Mouse (Mus musculus) embryonic stem cell, embryonic (primary cell): ENCODE measurements around the gene Ccdc187.

Experiments
- CTCF ChIA-PET, 4 experiments: fragments of 300-600 bp in 2 of 4; fragments of 350-600 bp in 2 of 4; sonication (Branson Sonifier 250); formaldehyde crosslinking; loops; one replicate each; lab custom pipeline; 2022; ENCODE audit warnings: inconsistent platforms in 2 of 4; lab: Charles Lee
- POLR2A ChIA-PET, 4 experiments: fragments of 300-600 bp in 2 of 4; fragments of 350-600 bp in 2 of 4; sonication (Branson Sonifier 250); formaldehyde crosslinking; loops; one replicate each; lab custom pipeline; 2022; ENCODE audit warnings: antibody characterized with exemption in 4 of 4, inconsistent platforms in 1 of 4; lab: Charles Lee

Gene Ccdc187

DNA sequence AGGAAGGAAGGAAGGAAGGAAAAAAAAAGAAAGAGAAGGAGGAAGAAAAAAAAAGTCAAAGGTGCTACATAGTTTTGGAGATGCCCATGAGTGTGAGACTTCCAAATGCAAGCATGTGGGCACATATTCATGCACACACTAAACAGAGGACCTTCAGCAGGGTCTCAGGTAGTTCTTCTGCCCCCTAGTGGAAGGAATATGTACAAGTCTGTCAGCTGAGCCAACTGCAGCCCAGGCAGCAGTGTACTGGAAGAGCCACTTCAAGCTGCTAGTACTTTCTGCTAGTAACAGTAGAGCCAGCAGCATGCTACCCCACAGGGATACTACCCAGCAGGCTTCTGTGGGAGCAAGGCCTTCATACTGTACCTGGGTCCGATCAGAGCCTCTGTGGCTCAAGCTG, 66.6 kb downstream of the Ccdc187 start:
- ChIA-PET CTCF (interaction anchor here (0.5 to 2.6 kb wide), 26 partner anchors 9 to 1739 kb away, joined by 3 to 32 read pairs (median 3); partner anchors contain the start of gene Qsox2 (in 2 of the 4)), POLR2A (interaction anchor here in 3 of 4 experiments (0.8 to 2.2 kb wide), 4 partner anchors 9 to 74 kb away, joined by 4 to 9 read pairs (median 5); partner anchors contain the start of gene Qsox2 (in 2 of the 3))

DNA sequence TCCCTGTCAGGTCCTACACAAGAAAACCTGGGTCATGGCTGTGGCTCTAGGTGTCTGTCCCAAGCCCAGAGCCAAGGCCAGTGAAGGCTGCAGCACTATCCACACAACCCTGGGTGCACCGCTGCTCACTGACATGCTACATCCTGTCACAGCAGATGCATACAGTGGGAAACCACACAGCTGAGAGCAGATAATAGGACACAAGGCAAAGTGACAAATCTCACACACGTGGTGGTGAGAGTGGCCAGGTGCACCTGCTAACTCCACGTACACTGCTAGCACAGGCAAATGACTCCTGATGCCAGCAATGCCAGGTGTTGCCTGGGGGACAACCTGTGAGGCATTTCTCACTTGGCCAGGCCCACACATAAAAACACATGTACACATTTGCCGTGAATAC, 69.1 kb downstream of the Ccdc187 start:
- POLR2A ChIA-PET: interaction anchor here in 1 of 4 experiments (0.6 kb wide), 1 partner anchor 91 kb away, joined by 3 read pairs; no protein-coding TSS in a partner anchor
- CTCF ChIA-PET: interaction anchor here in 2 of 4 experiments (1.1 to 2.3 kb wide), 5 partner anchors 9 to 72 kb away, joined by 3 to 7 read pairs (median 4); no protein-coding TSS in a partner anchor

DNA sequence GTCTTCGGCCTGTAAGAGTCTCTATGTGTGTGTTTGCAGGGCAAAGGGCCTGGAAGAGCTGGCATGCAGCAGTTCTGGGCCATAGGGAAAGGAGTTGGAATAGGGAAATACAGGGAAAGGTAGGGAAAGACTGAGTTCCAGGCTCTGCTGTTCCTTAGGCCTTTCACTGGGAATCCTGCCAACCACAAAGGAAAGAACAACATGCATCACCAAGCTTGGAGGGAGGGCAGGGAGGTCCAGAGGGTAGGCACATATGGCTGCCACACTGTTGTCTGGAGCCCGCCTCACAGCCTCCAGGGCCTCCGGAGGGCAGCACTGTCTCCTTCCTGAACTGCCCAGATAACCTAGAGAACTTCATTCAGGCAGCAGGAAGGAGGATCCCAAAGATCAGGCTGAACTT, 70.4 kb downstream of the Ccdc187 start:
- ChIA-PET CTCF (interaction anchor here in 3 of 4 experiments (0.5 to 2.3 kb wide), 4 partner anchors 8 to 945 kb away, joined by 3 to 7 read pairs (median 3); no protein-coding TSS in a partner anchor), POLR2A (no interaction called here)

DNA sequence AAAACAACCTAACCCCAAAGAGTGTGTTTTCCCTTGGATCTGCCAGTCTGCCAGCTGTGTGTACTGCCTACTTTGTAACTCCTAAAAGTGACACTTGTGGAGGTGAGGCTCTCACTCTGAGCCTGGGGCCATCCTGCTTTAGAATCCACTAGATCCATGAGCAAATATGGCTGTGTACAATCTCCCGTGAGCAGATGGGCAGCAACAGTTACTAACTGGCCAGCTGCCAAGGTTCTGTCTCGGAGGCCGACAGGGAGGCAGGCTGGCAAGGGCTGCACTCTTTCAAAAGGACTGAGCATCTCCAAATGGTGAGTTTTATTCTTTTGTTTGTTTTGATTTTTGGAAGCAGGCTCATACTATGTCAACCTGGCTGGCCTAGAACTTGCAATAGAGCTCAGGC, 79.8 kb downstream of the Ccdc187 start:
- POLR2A ChIA-PET: interaction anchor here in 1 of 4 experiments (1.0 kb wide), 1 partner anchor 21 kb away, joined by 3 read pairs; no protein-coding TSS in a partner anchor
- CTCF ChIA-PET: no interaction called here

DNA sequence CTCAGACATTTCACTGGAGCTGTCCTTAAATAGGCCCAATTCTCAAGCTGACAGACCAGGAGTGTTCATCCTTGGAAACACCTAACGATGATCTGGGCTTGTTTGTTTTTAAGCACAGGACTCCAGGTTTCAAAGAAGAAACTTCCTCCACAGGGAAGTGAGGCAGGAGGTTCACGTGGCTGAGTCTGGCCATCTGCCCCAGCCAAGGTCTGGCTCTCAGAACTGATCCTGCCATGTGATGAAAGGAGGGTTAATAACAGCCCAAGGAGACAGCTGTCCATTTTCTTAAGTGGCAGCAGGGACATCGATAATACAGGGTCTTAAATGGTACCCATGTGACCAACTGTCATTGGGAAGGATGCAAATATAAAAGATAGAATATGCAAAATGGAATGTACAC, 84.8 kb downstream of the Ccdc187 start:
- ChIA-PET POLR2A (no interaction called here), CTCF (no interaction called here)

DNA sequence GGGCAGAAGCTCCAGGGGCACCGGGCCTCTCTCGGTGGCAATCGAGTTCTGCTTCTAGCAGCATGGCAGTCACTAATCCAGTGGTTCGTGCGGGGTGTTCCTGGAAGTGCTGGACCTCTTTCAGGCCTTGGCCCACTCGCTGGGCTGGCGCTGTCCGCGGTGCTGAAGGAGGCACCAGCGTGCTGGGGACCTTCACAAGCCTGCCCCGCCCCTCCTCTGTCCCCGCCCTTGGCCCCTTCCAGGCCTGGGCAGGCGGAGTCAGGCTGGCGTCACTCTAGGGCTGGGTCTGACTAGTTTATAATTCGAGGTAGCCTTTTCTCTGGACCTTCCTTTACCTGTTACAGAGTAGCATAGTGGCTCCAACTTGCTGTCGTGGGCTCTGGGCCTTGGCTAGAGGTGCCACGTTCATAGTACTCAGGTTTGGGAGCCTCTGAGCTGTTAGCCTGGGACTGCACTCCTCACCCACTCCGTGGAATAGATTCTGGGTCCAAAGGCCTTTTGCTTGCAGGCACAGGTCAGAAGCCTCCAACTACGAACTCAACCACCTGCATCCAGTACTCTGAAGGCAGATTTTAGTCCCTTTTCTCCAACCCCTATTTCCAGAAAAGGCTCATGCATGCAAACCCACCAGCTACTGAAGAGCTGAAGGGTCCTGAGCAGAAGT, 86.1 kb downstream of the Ccdc187 start, which contains the start of gene Lhx3:
Gene Lhx3 (minus strand): TSS at position 164 of the 664 bp plus-strand sequence.
- ChIA-PET POLR2A (interaction anchor here in 3 of 4 experiments (0.6 to 1.5 kb wide), 4 partner anchors 14 to 34 kb away, joined by 3 to 7 read pairs (median 5); partner anchors contain the start of gene Qsox2 (in 2 of the 3)), CTCF (no interaction called here)

- ChIA-PET POLR2A (interaction anchor here in 2 of 4 experiments (0.6 to 1.5 kb wide), 4 partner anchors 15 to 34 kb away, joined by 3 to 7 read pairs (median 4); partner anchors contain the start of gene Qsox2 (in 1 of the 2)), CTCF (interaction anchor here in 1 of 4 experiments (1.3 kb wide), 1 partner anchor 25 kb away, joined by 4 read pairs; no protein-coding TSS in a partner anchor)
Observed at GRCm38 (mm10) chr2:26207559-26207958, 86.8 kb downstream of the Ccdc187 start.

GRCm38 (mm10) chr2:26205761-26206160, 88.6 kb downstream of the Ccdc187 start:
- ChIA-PET CTCF (interaction anchor here in 2 of 4 experiments (1.2 to 2.9 kb wide), 2 partner anchors 23 to 52 kb away, joined by 3 to 7 read pairs; no protein-coding TSS in a partner anchor), POLR2A (interaction anchor here in 3 of 4 experiments (0.5 to 1.1 kb wide), 7 partner anchors 11 to 822 kb away, joined by 3 to 5 read pairs (median 3); partner anchors contain the start of genes Dnlz (in 1 of the 3), Qsox2 (in 1 of the 3) and Traf2 (in 1 of the 3))

DNA sequence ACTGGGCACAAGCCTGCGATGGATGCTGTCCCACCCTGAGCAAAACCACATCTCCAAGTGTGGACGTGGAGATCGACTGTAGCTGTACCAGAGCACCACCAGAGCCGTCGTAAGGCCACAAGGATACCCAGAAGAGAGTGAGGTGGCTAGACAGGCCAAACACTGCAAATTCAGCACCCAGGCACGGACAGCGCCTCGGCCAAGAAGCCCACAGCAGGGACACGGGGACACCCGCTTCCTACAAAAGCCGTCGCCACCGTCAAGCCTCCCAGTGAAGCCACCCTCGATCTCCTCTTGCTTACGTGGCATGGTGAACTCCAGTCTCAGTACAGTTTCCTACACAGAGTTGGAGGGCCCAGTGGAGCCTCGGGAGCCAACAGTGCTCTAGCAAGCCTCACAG, 89.2 kb downstream of the Ccdc187 start:
- POLR2A ChIA-PET: interaction anchor here in 1 of 4 experiments (0.6 to 1.1 kb wide), 4 partner anchors 10 to 147 kb away, joined by 3 read pairs; partner anchors contain the start of genes Dnlz and Qsox2
- CTCF ChIA-PET: interaction anchor here in 2 of 4 experiments (0.6 to 2.9 kb wide), 2 partner anchors 22 to 51 kb away, joined by 3 to 7 read pairs; no protein-coding TSS in a partner anchor

DNA sequence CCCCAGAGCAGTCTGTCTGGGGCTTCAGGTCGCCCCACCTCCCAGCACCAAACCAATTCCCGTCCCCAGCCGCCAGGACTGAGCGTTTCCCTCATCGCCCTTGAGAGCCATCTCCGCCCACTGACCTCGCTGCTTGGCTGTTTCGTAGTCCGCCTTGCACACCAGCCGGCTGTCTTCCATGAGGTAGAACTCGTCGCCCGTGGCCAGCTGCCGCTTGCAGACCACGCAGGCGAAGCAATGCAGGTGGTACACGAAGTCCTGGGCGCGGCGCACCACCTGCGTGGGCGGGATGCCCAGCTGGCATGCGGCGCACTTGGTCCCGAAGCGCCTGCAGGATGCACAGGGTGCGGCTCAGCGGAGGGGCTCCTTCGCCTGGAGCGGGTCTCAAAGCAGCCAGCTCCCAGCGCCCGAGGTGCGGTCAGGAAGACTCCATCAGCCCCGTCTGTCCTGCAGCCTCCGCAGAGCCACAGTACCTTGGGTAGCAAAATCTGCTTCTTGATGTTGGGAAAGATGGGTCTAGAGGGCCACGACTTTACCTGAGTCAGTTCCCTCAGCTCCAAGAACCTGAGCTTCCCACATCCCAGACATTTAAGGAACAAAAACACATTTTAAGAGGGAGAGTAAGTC, 91.4 kb downstream of the Ccdc187 start:
- ChIA-PET CTCF (interaction anchor here in 3 of 4 experiments (0.7 to 1.9 kb wide), 7 partner anchors 20 to 173 kb away, joined by 3 to 6 read pairs (median 4); partner anchors contain the start of genes Gpsm1 (in 1 of the 3) and Qsox2 (in 1 of the 3)), POLR2A (interaction anchor here in 2 of 4 experiments (0.5 to 1.0 kb wide), 2 partner anchors 9 to 35 kb away, joined by 4 to 5 read pairs; partner anchors contain the start of gene Qsox2 (in 1 of the 2))

- ChIA-PET CTCF (interaction anchor here in 3 of 4 experiments (0.7 to 1.9 kb wide), 6 partner anchors 19 to 172 kb away, joined by 3 to 6 read pairs (median 4); partner anchors contain the start of gene Qsox2 (in 1 of the 3)), POLR2A (interaction anchor here in 3 of 4 experiments (0.5 to 1.3 kb wide), 5 partner anchors 17 to 298 kb away, joined by 3 to 5 read pairs (median 4); partner anchors contain the start of gene Qsox2 (in 1 of the 3))
Observed at GRCm38 (mm10) chr2:26201926-26202848, 92.2 kb downstream of the Ccdc187 start.

GRCm38 (mm10) chr2:26198488-26198887, 95.9 kb downstream of the Ccdc187 start:
- ChIA-PET POLR2A (interaction anchor here in 2 of 4 experiments (0.6 to 1.4 kb wide), 2 partner anchors 21 to 28 kb away, joined by 3 read pairs; no protein-coding TSS in a partner anchor), CTCF (interaction anchor here (0.6 to 2.6 kb wide), 6 partner anchors 13 to 45 kb away, joined by 3 to 12 read pairs (median 3); no protein-coding TSS in a partner anchor)

DNA sequence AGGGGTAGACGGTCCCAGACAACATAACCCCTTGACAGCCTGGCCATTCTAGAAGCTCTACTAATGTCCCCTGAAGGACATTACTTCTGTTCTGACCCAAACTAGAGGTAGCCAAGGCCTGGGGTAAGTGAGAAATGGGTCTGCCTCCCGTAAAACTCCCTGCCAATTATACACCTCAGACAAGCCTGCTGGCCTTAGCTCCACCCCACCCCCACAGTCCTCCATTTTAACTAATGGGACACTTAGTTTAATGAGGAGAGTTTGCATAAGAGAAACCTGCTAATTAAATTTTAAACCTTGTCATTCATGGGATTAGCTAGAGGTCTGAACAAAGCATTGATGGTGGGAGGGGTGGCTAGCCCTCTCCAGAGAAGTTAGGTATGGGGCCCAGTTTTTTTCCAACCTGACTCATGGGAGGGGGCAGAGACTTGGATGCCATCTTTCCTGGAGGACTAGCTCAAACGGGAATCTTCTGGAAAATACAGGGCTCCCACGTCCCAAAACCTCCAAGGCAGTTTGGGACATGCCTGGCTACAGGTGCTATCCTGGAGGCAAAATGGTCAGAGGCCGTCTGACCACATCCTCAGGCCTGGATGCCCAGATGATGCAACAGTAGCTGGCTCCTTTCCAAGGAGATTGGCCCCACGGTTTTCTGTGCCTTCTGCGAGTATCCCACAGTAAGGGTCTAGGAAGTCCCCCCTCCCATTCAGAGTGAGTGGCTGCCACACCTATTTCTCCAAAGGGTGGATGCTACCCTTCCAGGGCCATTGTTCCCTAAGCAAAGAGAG, 99.6 kb downstream of the Ccdc187 start:
- POLR2A ChIA-PET: interaction anchor here in 2 of 4 experiments (0.7 to 3.0 kb wide), 15 partner anchors 11 to 441 kb away, joined by 3 to 10 read pairs (median 3); partner anchors contain the start of genes Camsap1 (in 1 of the 2) and Qsox2 (in 1 of the 2)
- CTCF ChIA-PET: interaction anchor here in 3 of 4 experiments (0.8 to 2.4 kb wide), 10 partner anchors 11 to 130 kb away, joined by 3 to 10 read pairs (median 4); no protein-coding TSS in a partner anchor
